Mouse (Mus musculus): ENCODE data around the gene Mki67. TPM values are rescaled to one million over a fixed set of nuclear protein-coding genes. Genes with fewer than 3 reads are reported as not detected.

Gene Mki67
- polyA plus RNA-seq, 1 experiment: 2.9 TPM

DNA sequence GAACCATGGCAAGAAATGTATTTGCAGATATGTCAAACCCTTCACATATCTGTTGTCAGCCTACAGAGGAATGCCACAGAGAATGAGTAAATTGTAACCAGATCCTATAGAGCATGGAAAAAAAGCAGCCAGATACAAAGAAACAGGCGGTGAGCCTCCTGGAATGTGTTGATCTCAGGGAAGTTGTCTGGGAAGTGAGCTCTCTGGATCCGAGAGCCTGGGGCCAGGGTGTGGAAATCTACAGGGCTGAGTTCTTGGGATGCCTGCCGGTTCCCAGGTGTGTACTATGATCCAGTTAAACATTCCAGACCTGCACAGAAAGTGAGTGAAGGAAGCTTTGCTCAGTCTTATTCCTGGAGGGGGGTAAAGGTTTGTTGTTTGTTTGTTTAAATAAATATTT, 24.3 kb upstream of the Mki67 start:
- Histone ChIP-seq H3K27me3 (replicated peaks) (peaks cover 35% of the 10 kb centered on the region), H3K9me3 (peaks cover 14% of the 10 kb centered on the region), H3K4me1 (peaks cover 19% of the 10 kb centered on the region), H3K4me3 (replicated peaks) (no peak overlapping the region), H3K36me3 (replicated peaks; ENCODE audit: low read length) (no peaks in the 10 kb centered on the region)
- TF ChIP-seq FLI1 (IDR thresholded peaks at IDR 0.05; ENCODE audit: low read length): no peak
- no peak for TF ChIP-seq GATA1 (IDR thresholded peaks at IDR 0.05; ENCODE audit: borderline replicate concordance, low read length)

GRCm38 (mm10) chr7:135736581-135736886, 20.4 kb upstream of the Mki67 start:
- no peak for TF ChIP-seq FLI1 (IDR thresholded peaks at IDR 0.05; ENCODE audit: low read length)
- TF ChIP-seq GATA1 (IDR thresholded peaks at IDR 0.05; ENCODE audit: borderline replicate concordance, low read length): no peak
- H3K9me3 ChIP-seq: peaks cover 11% of the 10 kb centered on the region

GRCm38 (mm10) chr7:135735691-135736580, 19.8 kb upstream of the Mki67 start:
- no peaks in the 10 kb centered on the region for H3K36me3 ChIP-seq (replicated peaks; ENCODE audit: low read length)
- H3K4me3 ChIP-seq (replicated peaks): peak overlapping the region; percentile 6
- peaks cover 7% of the 10 kb centered on the region for H3K9me3 ChIP-seq
- peaks cover 20% of the 10 kb centered on the region for H3K27me3 ChIP-seq (replicated peaks)
- peaks cover 14% of the 10 kb centered on the region for H3K4me1 ChIP-seq
- TF ChIP-seq FLI1 (IDR thresholded peaks at IDR 0.05; ENCODE audit: low read length): no peak
- no peak for TF ChIP-seq GATA1 (IDR thresholded peaks at IDR 0.05; ENCODE audit: borderline replicate concordance, low read length)

More at GRCm38 (mm10) chr7:135736581-135736886, 20.4 kb upstream of the Mki67 start:
- Histone ChIP-seq H3K4me1 (peaks cover 14% of the 10 kb centered on the region), H3K27me3 (replicated peaks) (peaks cover 24% of the 10 kb centered on the region), H3K36me3 (replicated peaks; ENCODE audit: low read length) (no peaks in the 10 kb centered on the region), H3K4me3 (replicated peaks) (no peak overlapping the region)

DNA sequence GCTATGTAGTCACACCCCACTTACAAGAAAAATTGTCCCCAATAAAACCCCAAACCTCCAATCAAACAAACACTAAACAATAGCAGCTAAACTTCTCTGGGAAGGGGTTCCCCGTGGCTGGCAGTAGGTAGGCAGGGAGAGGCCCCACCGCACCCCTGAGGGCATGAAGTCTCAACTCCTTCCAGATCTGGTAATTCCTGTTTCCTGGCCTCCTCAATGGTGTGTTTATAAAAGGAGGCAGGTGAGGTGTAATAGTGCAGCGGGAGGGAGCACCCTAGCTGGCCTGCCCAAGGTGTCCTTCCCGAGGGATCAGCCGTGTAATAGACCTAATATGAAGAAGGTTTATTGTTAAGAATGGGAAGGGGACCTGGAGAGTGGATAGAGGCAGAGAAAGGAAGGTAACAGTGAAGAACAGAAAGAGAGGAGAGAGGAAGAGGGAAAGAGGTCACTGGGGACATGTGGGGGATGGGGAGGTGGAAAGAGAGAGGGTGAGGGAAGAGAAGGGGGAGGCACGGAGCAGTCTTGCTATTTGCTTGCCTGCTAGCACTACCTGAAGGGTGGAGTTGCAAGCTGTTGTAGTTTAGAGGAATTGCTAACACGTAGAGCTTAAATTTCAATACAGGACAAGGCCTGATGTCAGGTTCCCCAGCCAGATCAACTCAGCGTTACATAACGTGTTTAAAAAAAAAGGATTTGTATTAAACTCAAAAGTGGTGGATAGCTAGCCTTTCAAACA, 18.9 kb upstream of the Mki67 start:
- Histone ChIP-seq H3K36me3 (replicated peaks; ENCODE audit: low read length) (no peaks in the 10 kb centered on the region), H3K4me3 (replicated peaks) (no peak overlapping the region), H3K9me3 (peaks cover 7% of the 10 kb centered on the region), H3K27me3 (replicated peaks) (peaks cover 14% of the 10 kb centered on the region), H3K4me1 (peaks cover 14% of the 10 kb centered on the region)
- TF ChIP-seq GATA1 (IDR thresholded peaks at IDR 0.05; ENCODE audit: borderline replicate concordance, low read length) (no peak), FLI1 (IDR thresholded peaks at IDR 0.05; ENCODE audit: low read length) (no peak)

DNA sequence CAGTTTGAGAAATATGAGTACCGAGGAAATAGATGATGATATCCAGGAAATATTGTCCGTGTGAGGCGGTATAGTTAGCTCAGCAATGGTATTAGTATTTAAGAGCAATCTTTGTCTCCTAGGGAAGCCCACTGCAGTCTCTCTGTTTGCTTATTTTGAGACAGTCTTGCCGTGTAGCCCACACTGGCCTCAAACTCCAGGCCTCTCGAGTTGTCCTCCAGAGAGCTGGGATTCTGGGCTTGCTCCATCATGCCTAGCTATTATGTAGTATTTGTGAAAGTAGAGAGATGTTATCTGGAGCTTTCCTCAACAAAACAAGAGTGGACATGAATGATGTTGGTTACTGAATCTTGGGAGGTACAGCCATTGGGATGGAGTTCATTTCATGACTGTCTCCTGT, 18.2 kb upstream of the Mki67 start:
- TF ChIP-seq GATA1 (IDR thresholded peaks at IDR 0.05; ENCODE audit: borderline replicate concordance, low read length): no peak
- TF ChIP-seq FLI1 (IDR thresholded peaks at IDR 0.05; ENCODE audit: low read length): no peak
- H3K27me3 ChIP-seq (replicated peaks): peaks cover 13% of the 10 kb centered on the region
- H3K4me3 ChIP-seq (replicated peaks): no peak overlapping the region
- H3K9me3 ChIP-seq: peaks cover 7% of the 10 kb centered on the region
- peaks cover 14% of the 10 kb centered on the region for H3K4me1 ChIP-seq
- H3K36me3 ChIP-seq (replicated peaks; ENCODE audit: low read length): no peaks in the 10 kb centered on the region

GRCm38 (mm10) chr7:135728038-135728437, 11.9 kb upstream of the Mki67 start:
- Histone ChIP-seq H3K4me3 (replicated peaks) (no peak overlapping the region), H3K9me3 (peaks cover 3% of the 10 kb centered on the region; the same call in 1 of the 2 replicates), H3K27me3 (replicated peaks) (peaks cover 19% of the 10 kb centered on the region), H3K36me3 (replicated peaks; ENCODE audit: low read length) (no peaks in the 10 kb centered on the region), H3K4me1 (peaks cover 6% of the 10 kb centered on the region)
- TF ChIP-seq FLI1 (IDR thresholded peaks at IDR 0.05; ENCODE audit: low read length) (no peak), GATA1 (IDR thresholded peaks at IDR 0.05; ENCODE audit: borderline replicate concordance, low read length) (no peak)

DNA sequence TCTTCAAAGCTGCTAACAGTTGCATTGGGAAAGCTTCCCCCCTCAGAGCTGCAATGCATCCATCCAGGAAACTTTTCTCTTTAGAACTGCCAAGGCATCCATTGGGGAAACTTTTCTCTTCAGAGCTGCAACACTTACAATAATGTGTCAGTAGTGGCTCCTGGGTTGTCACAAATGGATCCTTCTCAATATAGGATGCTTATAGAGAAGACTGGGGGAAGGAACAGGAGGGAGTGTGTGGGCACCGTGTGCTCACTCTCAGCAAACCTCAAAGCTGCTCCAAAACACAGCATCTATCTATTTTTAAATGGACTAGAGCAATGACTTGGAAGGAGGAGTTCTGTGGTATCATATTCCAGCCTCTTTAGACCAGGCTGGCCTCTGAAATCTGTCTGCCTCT, 10.5 kb upstream of the Mki67 start:
- TF ChIP-seq GATA1 (IDR thresholded peaks at IDR 0.05; ENCODE audit: borderline replicate concordance, low read length): no peak
- no peak for TF ChIP-seq FLI1 (IDR thresholded peaks at IDR 0.05; ENCODE audit: low read length)
- Histone ChIP-seq H3K4me1 (peaks cover 14% of the 10 kb centered on the region), H3K4me3 (replicated peaks) (no peak overlapping the region), H3K36me3 (replicated peaks; ENCODE audit: low read length) (no peaks in the 10 kb centered on the region), H3K27me3 (replicated peaks) (peaks cover 19% of the 10 kb centered on the region), H3K9me3 (peaks cover 3% of the 10 kb centered on the region; the same call in 1 of the 2 replicates)

DNA sequence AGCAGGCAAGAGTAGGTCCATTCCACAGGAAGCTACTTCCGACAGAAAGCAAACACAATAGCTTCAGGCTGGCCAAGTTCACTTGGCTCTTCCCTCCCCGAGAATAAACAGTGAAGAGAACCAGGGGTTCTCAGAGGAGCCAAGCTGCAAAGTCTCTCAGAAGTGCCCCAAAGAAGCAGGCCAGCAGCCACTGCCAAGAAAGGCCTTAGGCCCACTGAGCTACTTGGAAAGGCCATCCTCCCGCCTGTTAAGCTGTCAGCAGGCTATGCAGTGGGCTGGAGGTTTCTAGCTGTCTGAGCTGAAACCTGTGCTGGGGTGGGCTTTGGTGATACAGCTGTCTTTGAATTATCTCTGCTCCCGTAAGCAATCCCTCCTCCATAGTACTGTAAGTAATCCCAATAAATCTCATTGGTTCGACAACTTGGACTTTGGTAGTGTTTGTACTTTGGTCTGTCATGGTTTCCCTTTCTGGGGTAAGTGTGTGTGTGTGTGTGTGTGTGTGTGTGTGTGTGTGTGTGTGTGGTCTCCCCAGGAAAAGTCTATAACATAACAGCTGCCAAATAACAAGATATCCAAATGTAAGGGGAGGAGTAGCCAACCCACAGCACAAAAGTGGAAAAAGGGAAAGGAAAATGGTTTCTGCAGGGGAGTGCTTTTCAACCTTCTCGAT, 7.6 kb upstream of the Mki67 start:
- no peak for TF ChIP-seq GATA1 (IDR thresholded peaks at IDR 0.05; ENCODE audit: borderline replicate concordance, low read length)
- no peak for TF ChIP-seq FLI1 (IDR thresholded peaks at IDR 0.05; ENCODE audit: low read length)
- Histone ChIP-seq H3K9me3 (peaks cover 3% of the 10 kb centered on the region; the same call in 1 of the 2 replicates), H3K4me3 (replicated peaks) (no peak overlapping the region), H3K27me3 (replicated peaks) (peaks cover 20% of the 10 kb centered on the region), H3K36me3 (replicated peaks; ENCODE audit: low read length) (no peaks in the 10 kb centered on the region), H3K4me1 (peaks cover 29% of the 10 kb centered on the region)

- H3K4me1 ChIP-seq: peaks cover 38% of the 10 kb centered on the region
- H3K4me3 ChIP-seq (replicated peaks): no peak overlapping the region
- no peaks in the 10 kb centered on the region for H3K36me3 ChIP-seq (replicated peaks; ENCODE audit: low read length)
- H3K27me3 ChIP-seq (replicated peaks): peaks cover 17% of the 10 kb centered on the region
- H3K9me3 ChIP-seq: peaks cover 3% of the 10 kb centered on the region; the same call in 1 of the 2 replicates
- TF ChIP-seq GATA1 (IDR thresholded peaks at IDR 0.05; ENCODE audit: borderline replicate concordance, low read length): no peak
- TF ChIP-seq FLI1 (IDR thresholded peaks at IDR 0.05; ENCODE audit: low read length): no peak
Measured at GRCm38 (mm10) chr7:135722011-135722838, 6.1 kb upstream of the Mki67 start.
